Mouse (Mus musculus): ENCODE measurements around the gene Cops4. TPM values are rescaled to one million over a fixed set of nuclear protein-coding genes. Genes with fewer than 3 reads are reported as not detected.

Gene Cops4
- polyA plus RNA-seq, 1 experiment from 2014 or later = 234 TPM

GRCm38 (mm10) chr5:100566798-100567197 is 48.7 kb downstream of the Cops4 start:
- ATAC-seq (ENCODE audit: insufficient read depth, low FRiP score, low TSS enrichment) (no peak), DNase-seq (ENCODE audit: low spot score) (no peak)
- H3K9me3 ChIP-seq (ENCODE audit: control insufficient read depth, low read length) = no peaks in the 10 kb centered on the region
- no peaks in the 10 kb centered on the region for H3K4me1 ChIP-seq (ENCODE audit: control insufficient read depth, insufficient read depth, low read length)
- WGBS = 75% methylated on average over 2 of the region's 2 CpGs
- no peak overlapping the region for H3K4me2 ChIP-seq (ENCODE audit: low read depth)
- no peak overlapping the region for H3K27ac ChIP-seq (ENCODE audit: low read depth, low read length)
- no peaks in the 10 kb centered on the region for H3K27me3 ChIP-seq (ENCODE audit: control insufficient read depth, insufficient read depth, low read length)
- no peak overlapping the region for H3K4me3 ChIP-seq (ENCODE audit: low read depth, low read length)
- no peaks in the 10 kb centered on the region for H3K36me3 ChIP-seq (ENCODE audit: control insufficient read depth, insufficient read depth, low read length)
- no peak overlapping the region for H3K9ac ChIP-seq (ENCODE audit: low read length)

GRCm38 (mm10) chr5:100567258-100568032 is 49.3 kb downstream of the Cops4 start:
- Histone ChIP-seq H3K27ac (ENCODE audit: low read depth, low read length) (no peak overlapping the region), H3K27me3 (ENCODE audit: control insufficient read depth, insufficient read depth, low read length) (no peaks in the 10 kb centered on the region), H3K4me2 (ENCODE audit: low read depth) (no peak overlapping the region), H3K9me3 (ENCODE audit: control insufficient read depth, low read length) (no peaks in the 10 kb centered on the region), H3K9ac (ENCODE audit: low read length) (no peak overlapping the region), H3K36me3 (ENCODE audit: control insufficient read depth, insufficient read depth, low read length) (no peaks in the 10 kb centered on the region), H3K4me1 (ENCODE audit: control insufficient read depth, insufficient read depth, low read length) (no peaks in the 10 kb centered on the region), H3K4me3 (ENCODE audit: low read depth, low read length) (no peak overlapping the region)
- no peak for DNase-seq (ENCODE audit: low spot score)
- WGBS = 81% methylated on average over 13 of the region's 13 CpGs
- no peak for ATAC-seq (ENCODE audit: insufficient read depth, low FRiP score, low TSS enrichment)

DNA sequence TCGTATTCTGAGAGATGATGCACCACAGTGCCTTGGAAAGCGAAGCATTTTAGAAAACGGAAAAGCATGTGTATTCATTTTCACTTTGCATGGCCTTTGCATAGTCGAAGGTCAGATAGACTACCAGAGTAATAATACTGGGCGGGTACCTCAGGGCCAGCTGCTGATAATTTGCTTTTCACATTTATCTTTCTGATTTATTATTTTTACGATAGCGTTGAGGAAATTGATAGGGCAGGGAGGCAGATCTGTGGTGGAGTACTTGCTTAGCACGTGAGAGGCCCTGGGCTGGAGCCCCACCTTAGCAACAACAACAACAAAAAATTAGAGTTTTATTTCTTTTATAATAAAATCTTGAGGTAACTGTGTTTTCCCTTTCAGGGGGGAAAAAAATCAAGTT is 50.1 kb downstream of the Cops4 start:
- DNase-seq (ENCODE audit: low spot score) = no peak
- H3K4me3 ChIP-seq (ENCODE audit: low read depth, low read length) = no peak overlapping the region
- no peaks in the 10 kb centered on the region for H3K27me3 ChIP-seq (ENCODE audit: control insufficient read depth, insufficient read depth, low read length)
- H3K27ac ChIP-seq (ENCODE audit: low read depth, low read length) = no peak overlapping the region
- no peak overlapping the region for H3K4me2 ChIP-seq (ENCODE audit: low read depth)
- WGBS = 88% methylated on average over 8 of the region's 8 CpGs
- no peaks in the 10 kb centered on the region for H3K9me3 ChIP-seq (ENCODE audit: control insufficient read depth, low read length)
- no peak overlapping the region for H3K9ac ChIP-seq (ENCODE audit: low read length)
- no peaks in the 10 kb centered on the region for H3K36me3 ChIP-seq (ENCODE audit: control insufficient read depth, insufficient read depth, low read length)
- ATAC-seq (ENCODE audit: insufficient read depth, low FRiP score, low TSS enrichment) = no peak
- H3K4me1 ChIP-seq (ENCODE audit: control insufficient read depth, insufficient read depth, low read length) = no peaks in the 10 kb centered on the region

- Histone ChIP-seq H3K27me3 (ENCODE audit: control insufficient read depth, insufficient read depth, low read length) (no peaks in the 10 kb centered on the region), H3K4me1 (ENCODE audit: control insufficient read depth, insufficient read depth, low read length) (no peaks in the 10 kb centered on the region), H3K27ac (ENCODE audit: low read depth, low read length) (no peak overlapping the region), H3K4me2 (ENCODE audit: low read depth) (no peak overlapping the region), H3K36me3 (ENCODE audit: control insufficient read depth, insufficient read depth, low read length) (no peaks in the 10 kb centered on the region), H3K9me3 (ENCODE audit: control insufficient read depth, low read length) (no peaks in the 10 kb centered on the region), H3K4me3 (ENCODE audit: low read depth, low read length) (no peak overlapping the region), H3K9ac (ENCODE audit: low read length) (no peak overlapping the region)
- 92% methylated on average over 3 of the region's 3 CpGs for WGBS
- ATAC-seq (ENCODE audit: insufficient read depth, low FRiP score, low TSS enrichment) = no peak
- no peak for DNase-seq (ENCODE audit: low spot score)
Observed at GRCm38 (mm10) chr5:100568802-100569201, 50.7 kb downstream of the Cops4 start.

GRCm38 (mm10) chr5:100569250-100569934 is 51.3 kb downstream of the Cops4 start:
- no peak overlapping the region for H3K4me2 ChIP-seq (ENCODE audit: low read depth)
- H3K4me1 ChIP-seq (ENCODE audit: control insufficient read depth, insufficient read depth, low read length) = no peaks in the 10 kb centered on the region
- H3K4me3 ChIP-seq (ENCODE audit: low read depth, low read length) = no peak overlapping the region
- no peaks in the 10 kb centered on the region for H3K9me3 ChIP-seq (ENCODE audit: control insufficient read depth, low read length)
- no peaks in the 10 kb centered on the region for H3K36me3 ChIP-seq (ENCODE audit: control insufficient read depth, insufficient read depth, low read length)
- H3K27me3 ChIP-seq (ENCODE audit: control insufficient read depth, insufficient read depth, low read length) = no peaks in the 10 kb centered on the region
- WGBS = 83% methylated on average over 18 of the region's 18 CpGs
- no peak for DNase-seq (ENCODE audit: low spot score)
- H3K9ac ChIP-seq (ENCODE audit: low read length) = no peak overlapping the region
- ATAC-seq (ENCODE audit: insufficient read depth, low FRiP score, low TSS enrichment) = no peak
- H3K27ac ChIP-seq (ENCODE audit: low read depth, low read length) = no peak overlapping the region

GRCm38 (mm10) chr5:100569997-100570595 is 52.0 kb downstream of the Cops4 start:
- H3K4me3 ChIP-seq (ENCODE audit: low read depth, low read length) = no peak overlapping the region

DNA sequence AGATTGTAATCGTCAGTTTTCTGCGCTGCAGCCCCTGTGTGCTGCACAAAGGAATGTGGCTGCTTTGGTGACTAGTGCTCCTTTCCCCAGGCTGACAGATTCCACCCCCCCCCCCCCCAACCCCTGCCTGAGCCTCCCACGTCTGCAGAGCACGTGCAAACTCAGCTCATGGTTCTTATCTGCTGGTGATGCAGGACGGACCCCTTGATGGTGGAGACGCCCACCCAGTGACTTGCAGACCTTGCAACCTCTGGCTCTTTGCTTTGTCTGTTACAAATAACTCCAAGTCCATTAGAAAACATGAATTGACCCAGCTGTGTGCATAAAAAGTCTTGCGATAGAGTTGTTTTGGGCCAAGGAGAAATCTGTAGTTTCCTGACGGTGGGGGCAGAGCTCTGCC is 52.6 kb downstream of the Cops4 start:
- Histone ChIP-seq H3K9me3 (ENCODE audit: control insufficient read depth, low read length) (no peaks in the 10 kb centered on the region), H3K4me3 (ENCODE audit: low read depth, low read length) (no peak overlapping the region), H3K9ac (ENCODE audit: low read length) (no peak overlapping the region), H3K4me1 (ENCODE audit: control insufficient read depth, insufficient read depth, low read length) (no peaks in the 10 kb centered on the region), H3K27ac (ENCODE audit: low read depth, low read length) (no peak overlapping the region), H3K36me3 (ENCODE audit: control insufficient read depth, insufficient read depth, low read length) (no peaks in the 10 kb centered on the region), H3K4me2 (ENCODE audit: low read depth) (no peak overlapping the region), H3K27me3 (ENCODE audit: control insufficient read depth, insufficient read depth, low read length) (no peaks in the 10 kb centered on the region)
- ATAC-seq (ENCODE audit: insufficient read depth, low FRiP score, low TSS enrichment) = no peak
- DNase-seq (ENCODE audit: low spot score) = no peak
- WGBS = 48% methylated on average over 8 of the region's 8 CpGs

More at GRCm38 (mm10) chr5:100569997-100570595, 52.0 kb downstream of the Cops4 start:
- Histone ChIP-seq H3K36me3 (ENCODE audit: control insufficient read depth, insufficient read depth, low read length) (no peaks in the 10 kb centered on the region), H3K4me2 (ENCODE audit: low read depth) (no peak overlapping the region), H3K4me1 (ENCODE audit: control insufficient read depth, insufficient read depth, low read length) (no peaks in the 10 kb centered on the region), H3K9me3 (ENCODE audit: control insufficient read depth, low read length) (no peaks in the 10 kb centered on the region), H3K27ac (ENCODE audit: low read depth, low read length) (no peak overlapping the region), H3K27me3 (ENCODE audit: control insufficient read depth, insufficient read depth, low read length) (no peaks in the 10 kb centered on the region), H3K9ac (ENCODE audit: low read length) (no peak overlapping the region)
- no peak for ATAC-seq (ENCODE audit: insufficient read depth, low FRiP score, low TSS enrichment)
- 82% methylated on average over 13 of the region's 13 CpGs for WGBS
- DNase-seq (ENCODE audit: low spot score) = no peak

DNA sequence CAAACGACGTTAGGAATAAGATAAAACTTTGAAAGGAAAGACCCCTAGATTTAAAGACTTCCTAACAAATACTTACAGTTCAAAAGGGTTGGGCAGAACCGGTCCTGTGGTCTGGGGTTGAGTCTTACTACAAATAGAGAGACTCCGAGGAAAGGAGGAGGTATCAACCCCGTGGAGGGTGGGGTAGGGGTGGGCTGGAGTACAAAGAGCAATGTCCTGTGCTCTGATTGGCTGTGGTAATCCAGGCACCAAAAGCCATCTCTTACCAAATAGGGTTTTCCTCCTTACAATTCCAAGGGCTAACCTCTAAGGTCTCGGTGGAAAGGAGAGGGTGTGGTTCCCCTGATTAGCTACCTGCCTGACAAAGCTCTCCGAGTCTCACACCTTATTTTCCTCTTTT is 54.0 kb downstream of the Cops4 start, which contains the start of gene Plac8:
Gene Plac8, minus strand, starts transcription at position 177 of the 400 bp plus-strand sequence.
- H3K9me3 ChIP-seq (ENCODE audit: control insufficient read depth, low read length) = no peaks in the 10 kb centered on the region
- ATAC-seq (ENCODE audit: insufficient read depth, low FRiP score, low TSS enrichment) (no peak), DNase-seq (ENCODE audit: low spot score) (no peak)
- 41% methylated on average over 7 of the region's 7 CpGs for WGBS
- H3K9ac ChIP-seq (ENCODE audit: low read length) = no peak within 1 kb of the TSS
- H3K4me3 ChIP-seq (ENCODE audit: low read depth, low read length) = no peak within 1 kb of the TSS
- H3K36me3 ChIP-seq (ENCODE audit: control insufficient read depth, insufficient read depth, low read length) = no peaks in the 10 kb centered on the region
- H3K27ac ChIP-seq (ENCODE audit: low read depth, low read length) = no peak within 1 kb of the TSS
- H3K27me3 ChIP-seq (ENCODE audit: control insufficient read depth, insufficient read depth, low read length) = no peaks in the 10 kb centered on the region
- H3K4me1 ChIP-seq (ENCODE audit: control insufficient read depth, insufficient read depth, low read length) = no peaks in the 10 kb centered on the region
- no peak within 1 kb of the TSS for H3K4me2 ChIP-seq (ENCODE audit: low read depth)

Data from neural tube, embryonic 11.5 days (tissue).